Mouse (Mus musculus) megakaryocyte, embryonic 14.5 days (primary cell): Measurements from ENCODE around the gene Lhfp.
"Not testable (repeated sequence)": the region's sequence is repeated elsewhere in the genome, so short reads cannot be mapped to it uniquely, and the experiment has no call there.

Experiments used
- FLI1 ChIP-seq: IDR thresholded peaks from 2 replicates; pipeline ENCODE4 v1.6.1; 2012; ENCODE audit warnings: low read length, inconsistent platforms, mixed read lengths
- GATA1 ChIP-seq: IDR thresholded peaks from 3 replicates; pipeline ENCODE4 v1.6.1; 2012; ENCODE audit warnings: mixed read lengths, low read length, inconsistent platforms, borderline replicate concordance

- not testable (repeated sequence) for TF ChIP-seq GATA1, FLI1
Measured at GRCm38 (mm10) chr3:53232411-53232810, 191.1 kb downstream of the Lhfp start.
